Mouse (Mus musculus) spleen, adult 2 months (tissue): Measurements from ENCODE around the gene Ndufb7.

Experiments
- CTCF ChIP-seq: fragments of 200-500 bp; IDR thresholded peaks from 2 replicates; pipeline ENCODE4 v1.5.1; 2011; ENCODE audit warnings: mild to moderate bottlenecking, inconsistent platforms; ENCODE audit not compliant: insufficient read depth, insufficient read length, insufficient replicate concordance; ENCODE audit errors: extremely low read depth
- POLR2A ChIP-seq: fragments of 200-500 bp; IDR thresholded peaks from 2 replicates; pipeline ENCODE4 v1.6.1; 2011; ENCODE audit warnings: low read depth, low read length, inconsistent platforms

DNA sequence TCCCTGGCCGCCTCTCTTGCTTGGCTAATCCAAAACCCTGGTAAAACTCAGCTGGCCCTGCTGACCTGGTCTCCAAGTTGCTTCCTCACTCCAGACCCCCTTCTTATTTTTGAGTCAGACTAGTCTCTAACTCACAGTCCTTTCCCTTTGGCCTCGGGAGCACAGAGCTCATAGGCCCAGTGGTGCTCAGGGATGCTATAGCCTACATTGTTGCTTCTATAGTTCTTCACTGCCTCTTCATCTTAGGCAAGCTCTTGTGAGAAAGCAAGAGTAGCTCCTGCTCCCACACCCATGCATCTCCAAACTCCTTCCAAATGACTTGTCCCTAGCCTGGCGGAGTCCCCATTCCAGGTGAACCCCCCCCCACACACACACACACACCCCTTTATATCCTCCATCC lies 1.2 kb downstream of the Ndufb7 start:
- TF ChIP-seq POLR2A (no peak), CTCF (no peak)
